Mouse (Mus musculus): ENCODE data around the gene Spef1. TPM values are rescaled to one million over a fixed set of nuclear protein-coding genes. Genes with fewer than 3 reads are reported as not detected.
"Not testable (repeated sequence)": the region's sequence is repeated elsewhere in the genome, so short reads cannot be mapped to it uniquely, and the experiment has no call there.

Spef1 gene
- 9.5 and 11.2 TPM in 2 replicates for polyA plus RNA-seq (2015; fragmentation: Nextera tagmentation; extraction: Ambion mirVana)

DNA sequence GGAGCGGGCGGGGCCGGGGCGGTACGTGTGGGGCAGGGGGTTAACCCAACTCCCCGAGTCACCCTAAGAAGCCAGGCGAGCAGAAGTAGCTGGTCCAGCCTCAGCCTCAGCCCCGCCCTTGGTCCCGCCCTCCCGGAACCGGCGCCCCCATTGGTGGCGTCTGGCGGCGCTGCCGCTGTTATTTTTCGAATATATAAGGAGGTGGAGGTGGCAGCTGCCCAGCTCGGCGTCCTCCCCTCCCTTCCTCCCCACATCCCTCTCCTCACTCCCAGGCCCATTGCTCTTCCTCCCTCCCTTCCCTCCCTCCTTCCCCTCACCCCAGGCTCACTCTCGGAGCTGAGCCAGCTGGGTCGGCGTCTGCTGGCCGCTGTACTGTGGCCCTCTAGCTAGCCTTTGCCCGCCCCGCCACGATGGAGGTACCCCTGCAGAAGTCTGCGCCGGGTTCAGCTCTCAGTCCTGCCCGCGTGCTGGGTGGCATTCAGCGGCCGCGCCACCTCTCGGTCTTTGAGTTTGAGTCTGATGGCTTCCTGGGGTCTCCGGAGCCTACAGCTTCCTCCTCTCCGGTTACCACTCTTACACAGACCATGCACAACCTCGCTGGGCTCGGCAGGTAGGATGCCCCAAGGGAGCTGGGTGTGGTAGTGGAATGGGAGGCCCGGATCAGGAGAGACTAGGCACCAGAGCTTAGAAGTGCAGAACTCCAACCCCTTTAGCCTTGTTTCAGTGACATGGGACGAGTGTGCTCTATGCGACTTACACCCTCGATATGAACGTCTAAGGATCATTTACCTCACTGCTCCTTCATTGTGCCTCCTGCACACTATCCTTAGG lies at the start of gene Spef1, which contains the start of gene Cdc25b:
TSS of gene Spef1 (minus strand) at position 512 of the 831 bp plus-strand sequence.
TSS of gene Cdc25b (plus strand) at position 179 of the 831 bp plus-strand sequence.
- Histone ChIP-seq H3K27ac (ENCODE audit: low read length) (peak within 1 kb of the TSS; percentile 53), H3K9me3 (replicated peaks; ENCODE audit: control insufficient read depth, low read length, poor library complexity, severe bottlenecking) (no peaks in the 10 kb centered on the region), H3K4me2 (ENCODE audit: low read length) (peak within 1 kb of the TSS; percentile 86), H3K36me3 (ENCODE audit: control insufficient read depth, insufficient read depth, low read length) (peaks cover 3% of the 10 kb centered on the region; the same call in 1 of the 2 replicates), H3K4me1 (ENCODE audit: control insufficient read depth, insufficient read depth, low read length) (peaks cover 19% of the 10 kb centered on the region), H3K27me3 (ENCODE audit: control insufficient read depth, insufficient read depth, low read depth, low read length) (no peaks in the 10 kb centered on the region), H3K9ac (ENCODE audit: low read depth, low read length) (peak within 1 kb of the TSS; percentile 75), H3K4me3 (ENCODE audit: low read depth, low read length) (peak within 1 kb of the TSS; percentile 62)
- WGBS: under 1% methylated on average over 41 of the region's 43 CpGs
- ATAC-seq: peak; percentile 88

DNA sequence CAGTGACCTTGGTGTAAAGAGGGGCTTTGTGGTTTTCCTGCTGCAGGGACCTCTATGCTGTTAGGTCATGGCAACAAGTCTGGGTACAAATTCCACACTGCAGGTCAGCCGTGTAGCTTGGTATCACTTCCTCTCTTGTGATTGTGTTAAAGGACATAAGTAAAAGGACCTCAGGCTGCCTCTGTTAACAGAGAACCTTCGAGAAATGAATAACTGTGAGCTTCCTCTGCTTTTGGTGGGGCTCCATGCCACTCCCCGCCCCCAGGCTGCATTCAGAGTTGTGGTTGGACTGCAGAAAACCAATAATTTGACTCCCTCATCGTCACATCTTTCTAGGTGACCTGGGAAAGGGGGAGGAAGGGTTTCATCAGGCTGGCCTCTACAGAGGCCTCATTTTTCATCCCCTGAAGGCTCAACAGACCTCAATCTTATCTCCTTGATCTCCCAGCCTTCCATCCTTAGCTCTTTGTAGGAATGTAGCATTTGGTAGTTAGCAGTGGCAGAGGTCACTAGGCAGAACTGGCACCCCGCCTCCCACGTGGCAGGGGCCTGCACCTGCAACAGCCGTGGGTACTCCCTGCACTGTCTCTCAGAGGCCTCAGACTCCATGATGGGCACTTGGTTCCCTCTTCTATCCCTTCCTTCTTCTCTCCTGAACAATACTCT lies 48.0 kb upstream of the Spef1 start:
- no peaks in the 10 kb centered on the region for H3K9me3 ChIP-seq (replicated peaks; ENCODE audit: control insufficient read depth, low read length, poor library complexity, severe bottlenecking)
- peak overlapping the region; percentile 95; the same call in 1 of the 2 replicates for H3K4me2 ChIP-seq (ENCODE audit: low read length)
- H3K9ac ChIP-seq (ENCODE audit: low read depth, low read length): no peak overlapping the region; the same call in 1 of the 2 replicates

GRCm38 (mm10) chr2:131234127-131234650 lies 47.1 kb upstream of the Spef1 start:
- no peak overlapping the region for H3K27ac ChIP-seq (ENCODE audit: low read length)
- H3K9me3 ChIP-seq (replicated peaks; ENCODE audit: control insufficient read depth, low read length, poor library complexity, severe bottlenecking): no peaks in the 10 kb centered on the region
- peak overlapping the region; percentile 95 for H3K4me2 ChIP-seq (ENCODE audit: low read length)
- H3K4me3 ChIP-seq (ENCODE audit: low read depth, low read length): peak overlapping the region; percentile 54
- no peaks in the 10 kb centered on the region for H3K27me3 ChIP-seq (ENCODE audit: control insufficient read depth, insufficient read depth, low read depth, low read length)
- H3K36me3 ChIP-seq (ENCODE audit: control insufficient read depth, insufficient read depth, low read length): no peaks in the 10 kb centered on the region
- ATAC-seq: peak; percentile 46
- H3K9ac ChIP-seq (ENCODE audit: low read depth, low read length): peak overlapping the region; percentile 65
- peaks cover 11% of the 10 kb centered on the region for H3K4me1 ChIP-seq (ENCODE audit: control insufficient read depth, insufficient read depth, low read length)
- WGBS: 11% methylated on average over 28 of the region's 28 CpGs

More for the DNA sequence above, 48.0 kb upstream of the Spef1 start:
- Histone ChIP-seq H3K27me3 (ENCODE audit: control insufficient read depth, insufficient read depth, low read depth, low read length) (no peaks in the 10 kb centered on the region), H3K4me3 (ENCODE audit: low read depth, low read length) (no peak overlapping the region), H3K4me1 (ENCODE audit: control insufficient read depth, insufficient read depth, low read length) (peaks cover 11% of the 10 kb centered on the region), H3K36me3 (ENCODE audit: control insufficient read depth, insufficient read depth, low read length) (no peaks in the 10 kb centered on the region), H3K27ac (ENCODE audit: low read length) (no peak overlapping the region)
- ATAC-seq: no peak
- 82% methylated on average over 7 of the region's 7 CpGs for WGBS

GRCm38 (mm10) chr2:131233307-131234126 lies 46.4 kb upstream of the Spef1 start, which contains the start of gene Mavs:
Gene Mavs, plus strand, starts transcription at chr2:131234063.
- WGBS: 7% methylated on average over 29 of the region's 29 CpGs
- peak within 1 kb of the TSS; percentile 54 for H3K4me3 ChIP-seq (ENCODE audit: low read depth, low read length)
- peak within 1 kb of the TSS; percentile 95 for H3K4me2 ChIP-seq (ENCODE audit: low read length)
- peak within 1 kb of the TSS; percentile 65 for H3K9ac ChIP-seq (ENCODE audit: low read depth, low read length)
- H3K36me3 ChIP-seq (ENCODE audit: control insufficient read depth, insufficient read depth, low read length): no peaks in the 10 kb centered on the region
- ATAC-seq: peak; percentile 100
- no peak within 1 kb of the TSS for H3K27ac ChIP-seq (ENCODE audit: low read length)
- no peaks in the 10 kb centered on the region for H3K27me3 ChIP-seq (ENCODE audit: control insufficient read depth, insufficient read depth, low read depth, low read length)
- H3K9me3 ChIP-seq (replicated peaks; ENCODE audit: control insufficient read depth, low read length, poor library complexity, severe bottlenecking): no peaks in the 10 kb centered on the region
- H3K4me1 ChIP-seq (ENCODE audit: control insufficient read depth, insufficient read depth, low read length): peaks cover 11% of the 10 kb centered on the region

DNA sequence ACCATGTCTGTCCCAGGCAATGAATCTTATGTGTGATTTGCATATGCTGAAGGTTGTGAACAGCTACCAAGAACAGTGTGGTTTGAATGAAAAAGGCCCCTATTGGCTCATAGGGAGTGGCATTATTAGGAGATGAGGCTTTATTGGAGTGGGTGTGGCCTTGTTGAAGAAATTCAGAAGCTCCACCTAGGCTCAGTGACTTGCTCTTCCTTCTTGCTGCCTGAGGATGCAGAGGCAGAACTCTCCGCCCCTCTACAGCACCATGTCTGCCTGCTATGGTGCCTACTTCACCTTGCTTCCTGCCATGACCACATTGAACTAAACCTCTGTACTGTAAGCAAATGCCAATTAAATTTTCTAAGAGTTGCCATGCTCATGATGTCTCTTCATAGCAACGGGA lies 45.5 kb upstream of the Spef1 start:
- Histone ChIP-seq H3K27ac (ENCODE audit: low read length) (no peak overlapping the region), H3K4me3 (ENCODE audit: low read depth, low read length) (no peak overlapping the region), H3K4me1 (ENCODE audit: control insufficient read depth, insufficient read depth, low read length) (peaks cover 11% of the 10 kb centered on the region), H3K36me3 (ENCODE audit: control insufficient read depth, insufficient read depth, low read length) (no peaks in the 10 kb centered on the region), H3K4me2 (ENCODE audit: low read length) (no peak overlapping the region), H3K27me3 (ENCODE audit: control insufficient read depth, insufficient read depth, low read depth, low read length) (no peaks in the 10 kb centered on the region), H3K9me3 (replicated peaks; ENCODE audit: control insufficient read depth, low read length, poor library complexity, severe bottlenecking) (no peaks in the 10 kb centered on the region), H3K9ac (ENCODE audit: low read depth, low read length) (no peak overlapping the region)
- 90% methylated on average over 2 of the region's 2 CpGs for WGBS
- ATAC-seq: no peak

- no peaks in the 10 kb centered on the region for H3K27me3 ChIP-seq (ENCODE audit: control insufficient read depth, insufficient read depth, low read depth, low read length)
- no peak overlapping the region for H3K4me3 ChIP-seq (ENCODE audit: low read depth, low read length)
- H3K4me2 ChIP-seq (ENCODE audit: low read length): no peak overlapping the region
- no peaks in the 10 kb centered on the region for H3K4me1 ChIP-seq (ENCODE audit: control insufficient read depth, insufficient read depth, low read length)
- no peak overlapping the region for H3K9ac ChIP-seq (ENCODE audit: low read depth, low read length)
- WGBS: 90% methylated on average over 3 of the region's 3 CpGs
- no peaks in the 10 kb centered on the region for H3K36me3 ChIP-seq (ENCODE audit: control insufficient read depth, insufficient read depth, low read length)
- no peak for ATAC-seq
- H3K27ac ChIP-seq (ENCODE audit: low read length): no peak overlapping the region
- H3K9me3 ChIP-seq (replicated peaks; ENCODE audit: control insufficient read depth, low read length, poor library complexity, severe bottlenecking): no peaks in the 10 kb centered on the region
These were observed 40.2 kb upstream of the Spef1 start for GRCm38 (mm10) chr2:131227243-131227642.

GRCm38 (mm10) chr2:131226669-131227068 lies 39.6 kb upstream of the Spef1 start:
- H3K4me1 ChIP-seq (ENCODE audit: control insufficient read depth, insufficient read depth, low read length); H3K27ac ChIP-seq (ENCODE audit: low read length); H3K9ac ChIP-seq (ENCODE audit: low read depth, low read length); ATAC-seq; H3K27me3 ChIP-seq (ENCODE audit: control insufficient read depth, insufficient read depth, low read depth, low read length); H3K9me3 ChIP-seq (replicated peaks; ENCODE audit: control insufficient read depth, low read length, poor library complexity, severe bottlenecking); H3K4me3 ChIP-seq (ENCODE audit: low read depth, low read length); H3K4me2 ChIP-seq (ENCODE audit: low read length); H3K36me3 ChIP-seq (ENCODE audit: control insufficient read depth, insufficient read depth, low read length): not testable (repeated sequence)
- 82% methylated on average over 2 of the region's 2 CpGs for WGBS

GRCm38 (mm10) chr2:131225178-131225577 lies 38.1 kb upstream of the Spef1 start:
- Histone ChIP-seq H3K9ac (ENCODE audit: low read depth, low read length) (no peak overlapping the region), H3K9me3 (replicated peaks; ENCODE audit: control insufficient read depth, low read length, poor library complexity, severe bottlenecking) (no peaks in the 10 kb centered on the region), H3K4me1 (ENCODE audit: control insufficient read depth, insufficient read depth, low read length) (no peaks in the 10 kb centered on the region), H3K4me3 (ENCODE audit: low read depth, low read length) (no peak overlapping the region), H3K4me2 (ENCODE audit: low read length) (no peak overlapping the region), H3K27ac (ENCODE audit: low read length) (no peak overlapping the region), H3K36me3 (ENCODE audit: control insufficient read depth, insufficient read depth, low read length) (no peaks in the 10 kb centered on the region), H3K27me3 (ENCODE audit: control insufficient read depth, insufficient read depth, low read depth, low read length) (no peaks in the 10 kb centered on the region)
- no peak for ATAC-seq
- WGBS: 79% methylated on average over 6 of the region's 6 CpGs
